Mouse (Mus musculus) CH12.LX (cell line): ENCODE measurements at regions not wholly inside any gene's neighbourhood (a gene's known extent, or its start where the extent isn't known, plus 50 kb on each side); places are given as distances from the start of the nearest gene placed in this dataset.

Experiments used
- DNase-seq: peaks from one replicate; pipeline ENCODE4 v3.0.0-alpha.2; 2013; ENCODE audit errors: extremely low read depth
- H3K27ac ChIP-seq: 2 replicates; pipeline ENCODE4 v1.5.1; 2012; ENCODE audit warnings: low read depth, mild to moderate bottlenecking, control low read depth, moderate library complexity; ENCODE audit not compliant: insufficient read depth
- H3K27me3 ChIP-seq: replicated peaks from 2 replicates; pipeline ENCODE3; 2012; ENCODE audit warnings: inconsistent platforms
- H3K36me3 ChIP-seq, 2 experiments: replicated peaks in 1 of 2; 2 replicates each; pipeline versions ENCODE3 to v1.6.1; 2012; ENCODE audit warnings: inconsistent platforms in 1 of 2, low read length in 1 of 2, mild to moderate bottlenecking in 1 of 2, mixed read lengths in 1 of 2, moderate library complexity in 1 of 2; ENCODE audit not compliant: control insufficient read depth in 1 of 2, insufficient read depth in 1 of 2
- H3K4me1 ChIP-seq, 2 experiments: 2 replicates each; pipeline ENCODE4 v1.6.1; 2012; ENCODE audit warnings: inconsistent platforms in 1 of 2, moderate library complexity in 1 of 2; ENCODE audit not compliant: insufficient read depth in 2 of 2, control insufficient read depth in 1 of 2
- H3K4me2 ChIP-seq: 2 replicates; pipeline ENCODE4 v1.6.1; 2012; ENCODE audit warnings: low read depth, mild to moderate bottlenecking, control low read depth; ENCODE audit not compliant: poor library complexity, insufficient read depth, severe bottlenecking
- H3K4me3 ChIP-seq, 3 experiments: fragments of 150-350 bp in 1 of 3; sonication (generic) in 1 of 3; replicated peaks in 1 of 3; 2 replicates each; pipeline versions ENCODE3 to v1.5.1; 2011 to 2012; ENCODE audit warnings: low read depth in 2 of 3, low read length in 2 of 3, mild to moderate bottlenecking in 2 of 3, moderate library complexity in 2 of 3, control low read depth in 1 of 3, improper control_type of control experiment in 1 of 3, inconsistent platforms in 1 of 3, mixed read lengths in 1 of 3; ENCODE audit not compliant: poor library complexity in 1 of 3
- H3K79me2 ChIP-seq: replicated peaks from 2 replicates; pipeline ENCODE4 v1.6.1; 2012; ENCODE audit warnings: mild to moderate bottlenecking, moderate library complexity; ENCODE audit not compliant: control insufficient read depth, poor library complexity, insufficient read depth, severe bottlenecking; ENCODE audit errors: extremely low read depth
- H3K9ac ChIP-seq: 2 replicates; pipeline ENCODE4 v1.6.1; 2012; ENCODE audit warnings: low read depth, mild to moderate bottlenecking, control low read depth, moderate library complexity; ENCODE audit not compliant: insufficient read depth
- H3K9me3 ChIP-seq: replicated peaks from 2 replicates; pipeline ENCODE3; 2012; ENCODE audit warnings: low read length, inconsistent platforms, mixed read lengths
- BHLHE40 ChIP-seq: IDR thresholded peaks from 2 replicates; pipeline ENCODE4 v1.6.1; 2011; ENCODE audit warnings: mild to moderate bottlenecking, low read depth, low read length, improper control_type of control experiment
- CHD1 ChIP-seq: IDR thresholded peaks from 2 replicates; pipeline ENCODE4 v1.6.1; 2012; ENCODE audit warnings: low read depth, low read length, improper control_type of control experiment, inconsistent platforms
- CHD2 ChIP-seq: IDR thresholded peaks from 2 replicates; pipeline ENCODE4 v1.6.1; 2011; ENCODE audit warnings: low read length, improper control_type of control experiment
- E2F4 ChIP-seq: IDR thresholded peaks from 2 replicates; pipeline ENCODE4 v1.6.1; 2011; ENCODE audit warnings: low read depth, low read length, improper control_type of control experiment; ENCODE audit not compliant: insufficient replicate concordance
- EP300 ChIP-seq: IDR thresholded peaks from 2 replicates; pipeline ENCODE4 v1.6.1; 2011; ENCODE audit warnings: low read length, improper control_type of control experiment
- GABPA ChIP-seq: IDR thresholded peaks from 2 replicates; pipeline ENCODE4 v1.6.1; 2012; ENCODE audit warnings: low read depth, low read length, improper control_type of control experiment, inconsistent platforms; ENCODE audit not compliant: insufficient replicate concordance
- HCFC1 ChIP-seq: IDR thresholded peaks from 2 replicates; pipeline ENCODE4 v1.6.1; 2012; ENCODE audit warnings: low read depth, mild to moderate bottlenecking, inconsistent platforms, low read length, improper control_type of control experiment
- IRF4 ChIP-seq: IDR thresholded peaks from 2 replicates; pipeline ENCODE4 v1.6.1; 2014; ENCODE audit warnings: low read depth, mild to moderate bottlenecking, inconsistent platforms, low read length, improper control_type of control experiment
- JUND ChIP-seq: conservative IDR thresholded peaks from 2 replicates; pipeline ENCODE4 v1.6.1; 2011; ENCODE audit warnings: low read depth, low read length, improper control_type of control experiment
- KAT2A ChIP-seq: IDR thresholded peaks from 2 replicates; pipeline ENCODE4 v1.6.1; 2012; ENCODE audit warnings: low read length, improper control_type of control experiment, inconsistent platforms; ENCODE audit not compliant: insufficient replicate concordance
- MAX ChIP-seq: IDR thresholded peaks from 2 replicates; pipeline ENCODE4 v1.6.1; 2011; ENCODE audit warnings: low read length, improper control_type of control experiment
- MAZ ChIP-seq: IDR thresholded peaks from 2 replicates; pipeline ENCODE4 v1.6.1; 2012; ENCODE audit warnings: low read depth, mild to moderate bottlenecking, inconsistent platforms, low read length, improper control_type of control experiment, moderate library complexity
- MXI1 ChIP-seq: IDR thresholded peaks from 2 replicates; pipeline ENCODE4 v1.6.1; 2011; ENCODE audit warnings: mild to moderate bottlenecking, low read depth, low read length, improper control_type of control experiment
- MYC ChIP-seq: IDR thresholded peaks from 2 replicates; pipeline ENCODE4 v1.6.1; 2011; ENCODE audit warnings: low read depth, mild to moderate bottlenecking, improper control_type of control experiment, low read length
- NELFE ChIP-seq: IDR thresholded peaks from 2 replicates; pipeline ENCODE4 v1.6.1; 2011; ENCODE audit warnings: low read depth, low read length, improper control_type of control experiment
- PAX5 ChIP-seq: IDR thresholded peaks from 2 replicates; pipeline ENCODE4 v1.6.1; 2012; ENCODE audit warnings: low read length, inconsistent platforms, mixed read lengths
- POLR2AphosphoS2 ChIP-seq: IDR thresholded peaks from 2 replicates; pipeline ENCODE4 v1.6.1; 2011; ENCODE audit warnings: low read depth, low read length, improper control_type of control experiment
- RAD21 ChIP-seq: IDR thresholded peaks from 2 replicates; pipeline ENCODE4 v1.6.1; 2011; ENCODE audit warnings: low read depth, mild to moderate bottlenecking, low read length, improper control_type of control experiment, moderate library complexity
- RCOR1 ChIP-seq: conservative IDR thresholded peaks from 2 replicates; pipeline ENCODE4 v1.6.1; 2012; ENCODE audit warnings: low read depth, mild to moderate bottlenecking, inconsistent platforms, low read length, improper control_type of control experiment
- SIN3A ChIP-seq: IDR thresholded peaks from 2 replicates; pipeline ENCODE4 v1.6.1; 2012; ENCODE audit warnings: low read length, improper control_type of control experiment, inconsistent platforms
- USF2 ChIP-seq: conservative IDR thresholded peaks from 2 replicates; pipeline ENCODE4 v1.6.1; 2011; ENCODE audit warnings: low read depth, low read length, improper control_type of control experiment
- ZC3H11A ChIP-seq: IDR thresholded peaks from 2 replicates; pipeline ENCODE4 v1.6.1; 2012; ENCODE audit warnings: low read depth, mild to moderate bottlenecking, inconsistent platforms, low read length, improper control_type of control experiment
- ZMIZ1 ChIP-seq: IDR thresholded peaks from 2 replicates; pipeline ENCODE4 v1.6.1; 2012; ENCODE audit warnings: low read depth, mild to moderate bottlenecking, inconsistent platforms, low read length, improper control_type of control experiment
- ZNF384 ChIP-seq: IDR thresholded peaks from 2 replicates; pipeline ENCODE4 v1.6.1; 2012; ENCODE audit warnings: low read depth, low read length, improper control_type of control experiment, inconsistent platforms
- dilution Hi-C: fragments of 300-500 bp; cut with MboI; formaldehyde crosslinking; loops from 2 replicates; pipeline ENCODE4 v1.14.3; 2020; ENCODE audit warnings: low sequenced_read_pairs; ENCODE audit not compliant: extremely low pct_unique_long_range_greater_than_20kb, extremely low pct_ligation_motif_present
- in situ Hi-C: fragments of 300-500 bp; cut with MboI; formaldehyde crosslinking; loops from 3 replicates; pipeline ENCODE4 v1.14.3; 2019; ENCODE audit warnings: low sequenced_read_pairs, low pct_ligation_motif_present, low pct_unique_long_range_greater_than_20kb, mixed read lengths

GRCm38 (mm10) chr1:61531487-61531886, 107.1 kb upstream of the Pard3b start:
- no peak overlapping the region for H3K9ac ChIP-seq
- no peak overlapping the region for H3K27ac ChIP-seq
- no peaks in the 10 kb centered on the region for H3K27me3 ChIP-seq
- H3K9me3 ChIP-seq: no peaks in the 10 kb centered on the region
- no peak overlapping the region for H3K4me2 ChIP-seq
- DNase-seq: no peak
- TF ChIP-seq RAD21: no peak
- TF ChIP-seq POLR2AphosphoS2: no peak
- no peak for TF ChIP-seq MAX
- no peak for TF ChIP-seq E2F4
- no peak for TF ChIP-seq USF2
- TF ChIP-seq CHD2: no peak
- no peak for TF ChIP-seq HCFC1
- no peak for TF ChIP-seq PAX5
- TF ChIP-seq SIN3A: no peak
- TF ChIP-seq EP300: no peak
- no peak for TF ChIP-seq KAT2A
- TF ChIP-seq MXI1: no peak
- no peak for TF ChIP-seq IRF4
- dilution Hi-C loops: no loop called here
- no peak overlapping the region for H3K4me3 ChIP-seq
- no peaks in the 10 kb centered on the region for H3K36me3 ChIP-seq
- H3K79me2 ChIP-seq: no peaks in the 10 kb centered on the region
- in situ Hi-C loops: no loop called here
- H3K4me1 ChIP-seq: peaks cover 0 to 8% of the 10 kb centered on the region in 2 experiments; a peak in 2 of 4 replicates

DNA sequence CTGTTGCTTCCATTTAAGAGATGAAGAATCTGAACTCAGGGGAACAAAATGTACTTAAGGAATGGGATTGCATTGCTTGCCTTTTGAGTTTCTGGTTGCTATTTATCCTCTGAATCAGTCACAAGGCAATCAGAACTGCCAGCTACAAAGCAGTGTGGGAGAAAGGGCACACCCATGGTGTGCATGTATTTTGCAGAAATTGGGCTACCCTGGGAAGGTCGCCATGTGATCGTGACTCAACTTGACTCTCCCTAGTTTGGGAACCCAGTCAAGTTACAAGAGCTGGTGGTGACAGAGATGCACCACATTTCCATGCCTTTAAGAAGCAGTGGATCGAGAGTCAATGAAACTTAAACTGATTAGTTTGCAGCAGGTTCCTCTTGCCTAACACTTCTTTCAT, 98.5 kb upstream of the Pard3b start:
- Histone ChIP-seq H3K27me3 (no peaks in the 10 kb centered on the region), H3K4me3 (no peak overlapping the region), H3K79me2 (no peaks in the 10 kb centered on the region), H3K9ac (no peak overlapping the region), H3K4me1 (no peaks in the 10 kb centered on the region), H3K27ac (no peak overlapping the region), H3K36me3 (no peaks in the 10 kb centered on the region), H3K9me3 (no peaks in the 10 kb centered on the region), H3K4me2 (no peak overlapping the region)
- dilution Hi-C loops: no loop called here
- no peak for DNase-seq
- TF ChIP-seq MXI1 (no peak), ZC3H11A (no peak), ZMIZ1 (no peak), EP300 (no peak), ZNF384 (no peak), POLR2AphosphoS2 (no peak), E2F4 (no peak), NELFE (no peak), IRF4 (no peak), MAX (no peak), MAZ (no peak), MYC (no peak), JUND (no peak), HCFC1 (no peak), GABPA (no peak), BHLHE40 (no peak), CHD1 (no peak), RCOR1 (no peak), KAT2A (no peak)
- in situ Hi-C loops: no loop called here
